Mouse (Mus musculus): ENCODE measurements at regions not wholly inside any gene's neighbourhood (a gene's known extent, or its start where the extent isn't known, plus 50 kb on each side); places are given as distances from the start of the nearest gene placed in this dataset.

- no peak for DNase-seq (ENCODE audit: extremely low spot score, low spot score)
Measured at GRCm38 (mm10) chr4:119018573-119018972, 57.2 kb downstream of the Lao1 start.

DNA sequence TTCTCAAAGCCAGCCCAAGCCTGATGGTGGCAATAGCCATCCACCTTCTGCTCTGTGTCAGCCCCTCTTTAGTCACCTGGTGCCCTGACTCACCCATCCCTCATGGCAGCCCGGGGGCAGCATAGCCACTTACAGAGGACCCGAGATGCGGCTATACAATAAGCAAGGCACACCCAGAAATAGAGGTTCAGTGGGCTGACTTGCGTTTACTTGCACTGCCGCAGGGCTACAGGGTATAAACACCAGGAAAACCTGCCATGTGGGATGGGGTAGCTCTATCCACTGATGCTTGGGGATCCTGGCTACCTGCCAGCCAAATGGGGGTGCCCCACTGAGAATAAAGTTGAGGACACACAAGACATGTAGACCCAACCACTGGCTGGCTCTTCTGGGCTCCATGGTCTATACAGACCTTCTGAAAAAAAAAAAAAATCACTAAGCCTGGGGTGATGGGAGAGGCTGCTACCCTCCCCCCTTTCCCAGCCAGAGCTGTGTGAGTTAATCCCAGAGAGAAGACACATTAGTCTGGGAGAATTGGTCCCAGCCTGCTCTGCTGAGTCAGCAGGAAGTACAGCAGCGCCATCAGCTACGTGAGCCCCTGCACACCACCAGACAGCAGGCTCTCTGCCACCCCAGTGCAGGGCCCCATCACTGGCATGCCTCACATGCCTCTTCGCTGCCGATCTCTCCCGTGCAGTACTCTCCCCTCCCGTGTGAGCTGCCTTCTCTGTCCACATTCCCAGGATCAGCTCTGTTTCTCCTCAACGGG is 57.8 kb downstream of the Lao1 start:
- peak; percentile 40 for DNase-seq (ENCODE audit: extremely low spot score, low spot score)

DNA sequence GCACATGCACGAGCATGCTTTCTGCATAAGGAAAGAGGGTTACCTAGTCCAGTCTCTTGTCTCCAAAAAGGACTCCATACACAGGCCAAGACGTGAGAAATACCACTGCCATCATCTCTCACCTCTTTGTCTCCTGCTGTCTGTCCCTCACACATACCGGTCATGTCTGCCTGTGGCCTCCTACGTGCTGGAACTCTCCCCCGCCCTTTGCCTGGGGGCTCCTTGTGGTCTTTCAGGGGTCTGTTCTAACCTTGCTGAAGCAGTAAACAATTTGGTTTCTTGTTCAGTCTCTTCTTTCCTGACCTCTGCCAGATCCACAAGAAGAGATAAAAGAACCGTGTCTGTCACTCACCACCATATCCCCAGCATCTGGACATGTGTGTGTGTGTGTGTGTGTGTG is 61.0 kb downstream of the Lao1 start:
- no peak for DNase-seq (ENCODE audit: extremely low spot score, low spot score)

GRCm38 (mm10) chr4:119026237-119026861 is 65.0 kb downstream of the Lao1 start:
- DNase-seq (ENCODE audit: extremely low spot score, low spot score): no peak

- peak; percentile 49 for DNase-seq (ENCODE audit: extremely low spot score, low spot score)
Measured at GRCm38 (mm10) chr4:119028208-119028821, 66.9 kb downstream of the Lao1 start.

GRCm38 (mm10) chr4:119029091-119029490 is 67.7 kb downstream of the Lao1 start:
- no peak for DNase-seq (ENCODE audit: extremely low spot score, low spot score)

DNA sequence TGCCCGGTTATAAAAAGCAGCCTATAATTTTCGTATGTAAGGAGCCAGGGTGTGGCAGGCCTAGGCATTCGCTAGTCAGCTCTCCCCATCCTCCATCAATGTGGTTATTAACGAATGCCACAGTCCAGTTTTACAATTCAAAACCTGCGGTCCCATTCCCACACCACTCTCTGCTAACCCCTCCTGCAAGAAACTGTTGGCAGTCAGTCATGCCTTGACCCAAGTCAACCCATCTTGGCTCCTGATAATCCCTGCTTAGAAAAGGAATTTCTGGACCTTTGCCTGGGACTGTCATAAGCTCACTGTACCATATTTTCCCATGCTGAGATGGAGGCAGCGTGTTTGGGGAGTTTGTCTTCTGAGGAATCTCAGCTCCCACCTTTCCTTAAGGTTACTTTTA is 68.4 kb downstream of the Lao1 start:
- DNase-seq (ENCODE audit: extremely low spot score, low spot score): no peak

- DNase-seq (ENCODE audit: extremely low spot score, low spot score): no peak
Measured at GRCm38 (mm10) chr4:119030865-119031264, 69.5 kb downstream of the Lao1 start.

DNA sequence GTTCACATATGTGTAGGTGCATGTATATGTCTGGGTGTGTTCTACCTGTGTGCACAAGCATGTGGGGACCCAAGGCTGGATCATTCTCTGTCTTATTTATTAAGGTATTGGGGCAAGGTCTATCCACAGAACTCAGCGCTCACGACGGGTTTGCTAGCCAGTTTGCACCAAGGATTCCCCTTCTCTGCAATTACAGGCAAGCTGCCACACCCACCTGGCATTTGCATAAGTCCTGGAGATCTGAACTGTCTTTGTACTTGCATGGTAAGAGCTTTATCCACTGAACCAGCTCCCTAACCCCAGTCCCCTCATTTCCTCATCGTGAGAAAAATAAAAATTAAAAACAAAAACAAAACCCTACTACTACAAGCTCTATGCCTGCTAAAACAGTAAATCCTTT is 71.6 kb downstream of the Lao1 start:
- no peak for DNase-seq (ENCODE audit: extremely low spot score, low spot score)

DNA sequence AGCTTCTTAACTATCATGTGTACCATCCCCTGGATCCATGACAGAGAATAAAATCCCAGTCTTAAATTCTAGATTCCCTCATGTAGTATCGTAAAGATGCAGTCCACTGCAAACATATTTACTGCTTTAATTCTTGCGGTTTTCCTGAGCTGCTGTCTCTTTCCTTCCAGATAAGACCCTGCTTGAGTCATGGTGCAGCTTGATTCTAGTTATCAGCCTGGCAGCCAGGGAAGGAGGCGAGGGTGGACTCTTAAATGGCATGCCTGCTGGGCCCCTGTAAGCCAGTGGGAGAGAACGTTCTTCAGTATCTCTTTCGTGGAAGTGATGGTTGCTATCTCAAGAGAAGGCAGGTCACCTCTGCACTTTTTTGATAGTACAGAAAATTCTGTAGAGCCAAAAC is 71.9 kb upstream of the Slc2a1 start:
- DNase-seq (ENCODE audit: extremely low spot score, low spot score): no peak

DNA sequence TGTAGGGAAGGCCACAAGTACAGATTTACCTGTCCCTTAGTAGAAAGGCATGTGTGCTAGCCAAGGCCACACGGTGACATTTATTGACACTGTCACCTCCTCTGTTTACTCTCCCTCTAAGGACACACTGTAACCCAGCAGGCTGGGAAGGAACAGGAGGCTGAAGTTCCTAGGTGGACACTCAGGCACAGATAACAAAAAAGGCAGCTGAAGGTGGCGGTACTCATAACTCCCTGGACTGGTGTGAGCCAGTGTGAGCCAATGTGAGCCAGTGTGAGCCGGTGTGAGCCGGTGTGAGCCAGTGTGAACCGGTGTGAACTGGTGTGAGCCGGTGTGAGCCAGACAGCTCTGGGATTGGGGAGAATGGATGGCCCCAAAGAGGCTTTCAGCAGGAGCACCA is 68.5 kb upstream of the Slc2a1 start:
- no peak for DNase-seq (ENCODE audit: extremely low spot score, low spot score)

- DNase-seq (ENCODE audit: extremely low spot score, low spot score): no peak
Measured at GRCm38 (mm10) chr4:119041616-119042015, 66.9 kb upstream of the Slc2a1 start.

DNA sequence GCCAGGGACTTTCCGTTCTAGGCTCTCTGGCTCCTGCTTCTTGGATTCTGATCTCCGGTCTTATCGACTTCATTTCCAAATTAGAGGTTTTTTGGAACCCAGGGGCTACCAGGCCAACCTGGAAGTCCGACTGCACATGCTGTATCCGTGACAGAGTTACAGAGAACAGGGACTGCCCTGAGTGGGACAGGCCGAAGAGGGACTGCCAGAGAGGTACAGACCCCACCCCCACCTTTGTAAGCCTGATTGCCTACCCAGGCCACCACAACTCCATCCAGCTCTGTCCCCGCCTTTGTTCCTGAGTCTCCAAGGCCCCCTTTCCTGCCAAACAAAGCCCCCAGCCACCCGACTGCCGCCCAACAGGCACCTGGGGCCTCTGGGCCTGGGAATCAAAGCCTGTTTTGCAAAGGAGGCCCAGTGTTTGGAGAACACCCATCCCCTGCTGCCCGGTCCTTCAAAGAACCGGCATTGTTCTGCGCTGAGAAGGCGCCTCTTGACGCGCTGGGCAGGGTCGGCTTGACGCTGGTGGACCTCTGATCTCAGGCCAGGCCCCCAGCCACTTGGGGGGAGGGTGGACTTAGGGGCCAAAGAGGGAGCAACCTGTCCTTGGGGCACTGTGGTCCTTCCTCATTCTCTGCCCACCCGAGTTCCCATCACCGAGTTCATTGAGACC is 64.4 kb upstream of the Slc2a1 start:
- DNase-seq (ENCODE audit: extremely low spot score, low spot score): no peak

DNA sequence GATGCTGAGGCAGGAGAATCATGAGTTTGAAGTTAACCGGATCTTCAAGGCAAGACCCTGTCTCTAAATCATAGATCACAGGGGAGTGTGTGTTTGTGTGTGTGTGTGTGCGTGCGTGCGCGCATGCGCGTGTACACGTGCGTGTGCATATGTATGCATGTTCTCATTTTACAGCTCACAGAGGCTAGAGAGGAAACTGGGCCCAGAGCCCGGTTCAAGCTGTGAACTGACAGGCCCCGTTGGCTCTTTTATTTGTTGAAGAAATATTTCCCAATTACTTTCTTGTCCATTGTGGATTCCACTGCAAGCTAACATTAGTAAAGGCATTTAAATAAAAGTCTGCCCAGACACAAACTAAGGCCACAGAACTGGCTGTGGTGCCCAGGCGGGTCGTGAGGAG is 63.7 kb upstream of the Slc2a1 start:
- DNase-seq (ENCODE audit: extremely low spot score, low spot score): no peak

DNA sequence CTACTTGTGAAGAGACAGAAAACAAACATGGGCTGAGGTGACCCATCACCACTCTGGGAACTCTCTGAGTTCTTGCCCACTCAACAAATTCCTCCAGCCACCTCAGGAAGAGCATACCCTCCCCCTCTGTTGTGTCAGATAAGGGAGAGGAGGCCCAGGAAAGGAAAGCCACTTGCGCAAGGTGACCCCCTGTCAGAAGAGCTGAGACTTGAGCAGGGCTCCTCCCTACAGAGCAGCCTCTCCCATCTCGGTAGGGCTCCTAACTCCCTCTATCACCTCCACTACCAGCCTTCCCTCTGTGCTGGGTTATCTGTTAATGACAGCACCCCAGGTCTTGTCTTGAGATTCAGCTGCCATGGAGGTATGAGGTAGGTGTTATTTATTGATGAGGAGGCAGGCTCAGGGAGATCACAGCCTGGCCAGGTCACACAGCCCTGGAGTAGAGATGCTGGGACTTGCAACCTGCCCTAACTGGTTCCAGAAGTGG is 57.6 kb upstream of the Slc2a1 start:
- no peak for DNase-seq (ENCODE audit: extremely low spot score, low spot score)

GRCm38 (mm10) chr4:119052537-119052936 is 56.0 kb upstream of the Slc2a1 start:
- no peak for DNase-seq (ENCODE audit: extremely low spot score, low spot score)

GRCm38 (mm10) chr4:119053241-119053640 is 55.3 kb upstream of the Slc2a1 start:
- DNase-seq (ENCODE audit: extremely low spot score, low spot score): no peak

DNA sequence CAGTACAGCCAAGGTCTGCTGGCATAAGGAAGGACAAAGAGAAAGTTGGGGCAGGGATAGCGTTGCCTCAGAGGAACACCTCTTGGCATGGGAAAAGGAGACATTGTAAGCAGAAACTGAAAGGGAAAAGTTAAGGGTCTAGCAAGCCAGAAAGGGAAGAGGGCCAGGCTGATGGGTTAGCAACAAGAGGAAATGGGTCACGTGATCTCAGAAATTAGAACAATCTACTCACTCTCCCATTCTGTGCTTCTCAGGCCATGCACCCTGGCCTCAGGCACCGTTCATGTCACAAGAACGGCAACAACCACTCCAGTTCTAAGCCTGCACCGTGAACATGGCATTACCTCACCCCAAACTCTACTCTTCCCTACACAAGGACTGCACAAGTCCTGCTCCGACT is 54.8 kb upstream of the Slc2a1 start:
- no peak for DNase-seq (ENCODE audit: extremely low spot score, low spot score)

- no peak for DNase-seq (ENCODE audit: extremely low spot score, low spot score)
Measured at GRCm38 (mm10) chr4:119054129-119054528, 54.4 kb upstream of the Slc2a1 start.

- DNase-seq (ENCODE audit: extremely low spot score, low spot score): no peak
Measured at GRCm38 (mm10) chr4:119057191-119057590, 51.3 kb upstream of the Slc2a1 start.

GRCm38 (mm10) chr4:119057826-119058225 is 50.7 kb upstream of the Slc2a1 start:
- no peak for DNase-seq (ENCODE audit: extremely low spot score, low spot score)
